Mouse (Mus musculus) left cerebral cortex, adult 2 months (tissue): Measurements from ENCODE around the gene Cirbp. TPM values are rescaled to one million over a fixed set of nuclear protein-coding genes. Genes with fewer than 3 reads are reported as not detected.

Experiments
- DNase-seq, 2 experiments: peaks; one replicate each; pipeline ENCODE4 v3.0.0; 2021 to 2022; ENCODE audit warnings: low spot score in 2 of 2, mixed read lengths in 1 of 2; ENCODE audit errors: extremely low spot score in 1 of 2
- H3K27ac ChIP-seq: fragments of 200-600 bp; 2 replicates; pipeline ENCODE4 v1.8.1; 2022
- H3K4me3 ChIP-seq: fragments of 200-600 bp; 2 replicates; pipeline ENCODE4 v1.8.1; 2022
- CTCF ChIP-seq: fragments of 200-600 bp; IDR thresholded peaks from 2 replicates; pipeline ENCODE4 v1.8.1; 2022; ENCODE audit warnings: antibody characterized with exemption, mild to moderate bottlenecking, moderate library complexity
- intact Hi-C: fragments of 180-260 bp; cut with DNase I; formaldehyde crosslinking; loops from one replicate; pipeline ENCODE4 v1.15.1; 2025
- total RNA-seq, 2 experiments: library from RNA; stranded (reverse); gene quantifications; 2 replicates each; pipeline ENCODE4 v1.2.3; 2021

Cirbp gene
- total RNA-seq, 2 experiments from 2014 or later, result 75.8 to 93.0 TPM

DNA sequence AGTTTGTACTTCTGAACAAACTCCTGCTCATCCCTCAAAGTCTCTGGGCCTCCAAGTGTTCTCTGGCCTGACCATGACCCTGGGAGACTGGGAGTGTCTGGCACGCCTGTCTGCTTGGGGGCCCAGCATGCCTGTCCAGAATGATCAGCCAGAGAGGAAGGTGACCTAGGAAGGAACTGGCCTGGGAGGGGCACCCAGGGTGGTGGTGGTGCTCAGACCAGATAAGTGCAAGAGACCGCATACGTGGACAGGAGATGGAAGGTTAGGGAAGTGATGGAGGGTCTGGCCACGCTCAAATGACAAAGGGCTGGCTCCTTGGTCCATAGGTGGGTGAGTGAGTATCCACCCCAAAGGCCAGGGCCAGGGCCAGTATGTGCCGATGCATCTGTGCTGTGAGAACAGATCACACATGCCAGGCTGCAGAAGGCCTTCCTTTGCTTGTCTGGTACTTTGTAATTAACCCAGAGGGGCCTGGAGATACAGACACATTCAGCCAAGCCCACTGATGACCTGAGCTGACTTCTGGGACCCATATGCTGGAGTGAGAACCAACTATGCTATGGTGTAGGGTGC, 18.6 kb upstream of the Cirbp start:
- intact Hi-C loops, result no loop called here
- peak overlapping the region; percentile 95 for H3K4me3 ChIP-seq

DNA sequence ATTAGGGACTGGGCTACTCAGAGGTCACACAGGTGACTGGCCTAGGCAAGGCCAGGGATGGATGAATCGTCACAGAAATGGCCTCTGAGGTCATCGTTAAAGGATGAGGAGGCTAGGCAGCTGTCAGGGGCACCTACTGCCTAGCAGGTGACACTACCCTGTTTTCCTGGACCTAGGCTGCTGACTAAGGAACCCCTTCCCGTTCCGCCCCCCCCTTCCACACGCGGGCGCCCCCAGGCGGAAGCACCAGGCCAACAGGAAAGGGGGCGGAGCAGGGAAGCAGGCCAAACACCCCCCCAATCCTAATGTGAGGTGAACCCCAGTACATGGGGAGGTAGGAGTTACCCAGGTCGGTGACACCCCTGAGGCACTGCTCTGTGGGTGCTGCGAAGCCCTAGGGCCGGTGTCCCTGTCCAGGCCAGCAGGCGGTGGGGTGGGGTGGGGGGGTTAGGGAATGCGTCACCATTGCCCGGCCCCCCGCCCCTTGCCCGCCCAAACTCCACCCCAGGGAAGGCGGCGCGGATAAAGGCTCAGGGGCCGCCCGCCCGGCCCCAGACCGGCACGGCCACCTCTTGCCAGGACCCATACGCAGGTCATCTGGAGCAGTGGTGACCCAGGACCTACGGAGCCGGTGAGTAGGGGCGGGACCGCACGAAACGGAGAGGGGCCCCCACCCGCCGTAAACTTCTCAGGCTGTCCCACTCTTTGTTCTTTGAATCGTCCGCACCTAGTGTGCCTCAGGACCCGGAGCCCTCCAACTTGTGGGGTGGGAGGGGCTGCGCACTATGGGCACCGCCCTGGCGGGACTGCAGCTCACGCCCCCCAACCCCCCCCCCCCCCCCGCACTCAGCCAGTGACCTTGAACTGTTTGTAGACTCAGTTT, 17.8 kb upstream of the Cirbp start, which contains the start of gene Midn:
Midn (plus strand) TSS at position 554 of the 883 bp plus-strand sequence.
- peak; percentile 75 to 77 for DNase-seq
- intact Hi-C loops, result no loop called here
- Histone ChIP-seq H3K4me3 (peak within 1 kb of the TSS; percentile 95), H3K27ac (peak within 1 kb of the TSS; percentile 100)
- TF ChIP-seq CTCF, result peak; percentile 57

More for the DNA sequence above, 18.6 kb upstream of the Cirbp start:
- peak in 1 of 2 experiments; percentile 24 for DNase-seq
- peak overlapping the region; percentile 100 for H3K27ac ChIP-seq
- TF ChIP-seq CTCF, result no peak

DNA sequence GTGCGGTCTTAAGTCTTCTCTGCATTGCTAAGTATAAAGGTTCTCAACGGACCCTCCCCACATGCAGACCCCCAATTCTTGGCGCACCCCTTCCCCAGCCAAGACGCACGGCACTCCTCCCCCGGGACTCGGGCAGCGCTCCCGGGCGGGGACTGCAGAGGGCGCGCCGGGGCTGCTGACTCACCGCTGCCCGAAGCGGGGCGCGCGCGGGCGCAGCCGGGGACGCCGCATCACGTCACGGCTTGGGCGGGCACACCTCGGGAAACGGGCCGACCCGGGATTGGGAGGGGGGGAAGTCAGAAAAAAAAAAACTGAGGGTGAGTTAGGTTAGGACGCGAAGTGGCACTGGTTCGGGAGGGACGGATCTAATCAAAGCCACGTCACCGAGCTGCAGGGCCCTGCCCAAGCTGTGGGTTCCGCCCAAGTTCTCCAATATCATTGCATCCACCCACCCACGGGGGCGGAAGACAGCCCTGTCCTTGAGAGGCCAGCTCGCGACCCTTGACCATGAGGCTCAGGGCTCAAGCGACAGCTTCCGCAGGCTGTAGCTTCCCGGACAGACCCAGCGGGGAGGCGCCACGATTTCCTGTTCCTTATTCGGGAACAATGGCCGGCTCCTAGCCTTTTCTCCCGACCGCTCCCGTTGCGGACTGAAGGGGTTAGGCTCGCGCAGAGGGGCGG, 17.0 kb upstream of the Cirbp start:
- intact Hi-C loops, result loop anchor here (1.0 kb wide), 1 partner anchor 17 kb away; the partner anchor contains the start of gene Cirbp
- peak; percentile 95 to 96 for DNase-seq
- peak; percentile 73 for TF ChIP-seq CTCF
- H3K27ac ChIP-seq, result peak overlapping the region; percentile 100
- peak overlapping the region; percentile 95 for H3K4me3 ChIP-seq

DNA sequence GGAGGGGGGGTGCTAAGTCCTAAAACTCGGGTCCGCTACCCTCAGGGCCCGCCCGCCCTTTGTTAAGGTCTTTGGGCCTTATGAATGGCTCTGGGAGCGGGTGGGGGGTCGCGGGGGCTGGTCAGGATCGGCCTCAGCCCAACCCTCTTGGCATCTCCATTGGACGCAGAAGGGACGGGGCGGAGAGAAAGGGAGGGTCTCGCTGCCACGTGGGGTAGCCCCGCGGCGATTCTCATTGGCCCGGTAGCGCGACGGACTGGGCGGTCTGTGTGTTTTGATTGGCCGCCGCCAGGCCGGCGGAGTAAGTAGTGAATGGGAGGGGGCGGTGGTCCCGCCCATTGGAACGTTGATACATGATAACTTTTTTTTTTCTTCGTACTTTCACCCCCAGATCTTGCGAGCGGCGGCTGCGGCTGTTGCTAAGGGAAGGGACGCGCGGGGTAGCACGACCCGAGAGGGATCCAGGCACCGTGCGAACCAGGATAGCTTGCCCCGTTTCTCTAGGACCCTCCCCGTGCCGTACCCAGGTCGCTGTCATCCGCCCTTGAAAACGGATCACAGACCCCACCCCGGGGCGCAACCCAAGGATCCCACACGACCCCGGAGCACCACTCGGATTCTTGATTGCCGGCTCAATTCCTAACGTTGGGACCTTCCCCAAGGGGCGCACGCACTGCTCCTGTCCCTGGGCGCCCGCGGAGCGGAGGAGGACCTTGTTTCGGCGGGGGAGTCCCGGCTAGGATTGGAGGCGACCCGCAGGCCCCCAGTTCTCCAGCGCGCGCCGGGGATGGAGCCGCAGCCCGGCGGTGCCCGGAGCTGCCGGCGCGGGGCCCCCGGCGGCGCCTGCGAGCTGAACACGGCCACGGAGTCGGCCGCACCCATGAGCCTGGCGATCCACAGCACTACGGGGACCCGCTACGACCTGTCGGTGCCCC, 16.2 kb upstream of the Cirbp start:
- Histone ChIP-seq H3K27ac (peak overlapping the region; percentile 100), H3K4me3 (peak overlapping the region; percentile 95)
- intact Hi-C loops, result loop anchor here (1.0 kb wide), 1 partner anchor 16 kb away; the partner anchor contains the start of gene Cirbp
- no peak for TF ChIP-seq CTCF
- peak; percentile 95 to 98 for DNase-seq

DNA sequence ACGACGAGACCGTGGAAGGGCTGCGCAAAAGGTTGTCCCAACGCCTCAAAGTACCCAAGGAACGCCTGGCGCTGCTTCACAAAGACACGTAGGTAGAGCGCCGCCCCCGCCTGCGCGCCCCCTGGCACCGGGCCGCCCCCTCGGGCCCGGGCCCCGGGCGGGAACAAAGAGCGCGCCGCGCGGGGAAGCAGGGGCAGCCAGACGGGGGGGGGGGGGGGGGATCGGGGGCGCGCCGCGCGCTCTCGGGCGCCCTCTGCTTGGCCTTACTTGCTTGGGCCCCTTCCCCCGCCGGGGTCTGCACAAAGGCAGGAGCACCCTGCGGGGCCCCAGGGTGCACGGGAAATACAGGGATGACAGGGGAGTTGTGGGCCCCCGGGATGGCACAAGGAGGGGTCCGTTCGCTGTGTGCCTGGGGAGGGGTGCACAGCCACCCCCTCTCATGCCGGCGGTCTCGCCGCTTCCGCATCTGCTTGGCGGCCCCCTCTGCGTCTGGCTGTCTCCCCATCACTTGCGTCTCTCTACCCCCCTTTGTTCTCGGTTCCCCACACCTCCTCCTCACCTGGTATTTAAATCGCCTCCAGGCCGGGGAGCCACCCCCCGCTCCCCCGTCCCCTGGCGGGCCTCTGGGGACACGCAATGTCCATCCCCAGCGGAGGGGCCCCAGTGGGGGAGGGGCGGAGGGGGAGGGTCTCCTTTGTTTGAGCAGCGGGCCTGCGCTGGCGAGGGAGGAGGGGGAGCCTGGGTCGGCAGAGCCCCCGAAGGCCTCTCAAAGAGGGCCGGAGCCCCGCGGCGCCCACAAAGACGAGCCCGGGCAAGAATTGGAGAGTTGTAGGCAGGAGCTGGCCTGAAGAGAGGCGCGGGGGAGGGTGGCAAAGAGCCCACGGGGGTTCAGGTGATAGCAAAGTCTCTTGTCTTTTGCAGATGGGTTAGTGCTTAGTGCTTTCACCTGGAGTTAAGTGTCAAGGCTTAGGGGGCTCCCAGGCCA, 15.3 kb upstream of the Cirbp start:
- H3K27ac ChIP-seq, result peak overlapping the region; percentile 97
- intact Hi-C loops, result no loop called here
- no peak for TF ChIP-seq CTCF
- DNase-seq, result peak; percentile 60
- peak overlapping the region; percentile 95 for H3K4me3 ChIP-seq

DNA sequence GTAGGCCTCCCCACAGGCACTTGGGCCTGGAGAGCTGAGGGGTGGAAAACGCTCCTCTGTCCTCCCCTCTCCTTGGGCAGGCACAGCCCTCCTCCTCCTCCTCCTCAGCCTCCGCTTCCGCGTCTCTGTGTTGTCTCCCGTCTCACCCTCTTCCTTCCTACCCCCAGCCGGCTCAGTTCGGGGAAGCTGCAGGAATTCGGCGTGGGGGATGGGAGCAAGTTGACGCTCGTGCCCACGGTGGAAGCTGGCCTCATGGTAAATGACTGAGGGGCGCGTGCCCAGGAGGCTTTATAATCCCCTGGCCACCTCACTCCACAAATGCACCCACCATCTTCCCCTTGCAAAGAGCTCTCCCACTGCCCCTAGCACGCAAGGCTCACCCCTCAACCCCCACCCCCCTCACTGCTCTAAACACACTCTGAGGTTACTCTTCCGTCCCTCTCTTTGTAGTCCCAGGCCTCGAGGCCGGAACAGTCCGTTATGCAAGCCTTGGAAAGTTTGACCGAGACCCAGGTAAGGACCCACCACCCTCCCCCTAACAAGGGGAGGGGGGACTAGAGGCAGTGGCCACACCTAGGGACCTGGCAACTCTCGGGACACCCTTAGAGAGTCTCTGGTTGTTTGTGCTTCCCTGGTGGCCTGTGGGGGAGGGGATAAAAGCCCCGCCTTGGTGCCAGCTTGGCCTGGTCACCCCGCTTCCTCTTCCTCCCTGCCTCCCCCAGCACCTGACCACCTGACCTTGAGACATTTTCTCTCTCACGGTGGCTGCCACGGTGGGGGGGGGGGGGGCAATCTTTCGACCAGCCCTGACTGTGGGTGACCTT, 14.4 kb upstream of the Cirbp start:
- no peak for TF ChIP-seq CTCF
- DNase-seq, result peak in 1 of 2 experiments; percentile 72
- Histone ChIP-seq H3K27ac (peak overlapping the region; percentile 97), H3K4me3 (peak overlapping the region; percentile 95)
- intact Hi-C loops, result no loop called here

DNA sequence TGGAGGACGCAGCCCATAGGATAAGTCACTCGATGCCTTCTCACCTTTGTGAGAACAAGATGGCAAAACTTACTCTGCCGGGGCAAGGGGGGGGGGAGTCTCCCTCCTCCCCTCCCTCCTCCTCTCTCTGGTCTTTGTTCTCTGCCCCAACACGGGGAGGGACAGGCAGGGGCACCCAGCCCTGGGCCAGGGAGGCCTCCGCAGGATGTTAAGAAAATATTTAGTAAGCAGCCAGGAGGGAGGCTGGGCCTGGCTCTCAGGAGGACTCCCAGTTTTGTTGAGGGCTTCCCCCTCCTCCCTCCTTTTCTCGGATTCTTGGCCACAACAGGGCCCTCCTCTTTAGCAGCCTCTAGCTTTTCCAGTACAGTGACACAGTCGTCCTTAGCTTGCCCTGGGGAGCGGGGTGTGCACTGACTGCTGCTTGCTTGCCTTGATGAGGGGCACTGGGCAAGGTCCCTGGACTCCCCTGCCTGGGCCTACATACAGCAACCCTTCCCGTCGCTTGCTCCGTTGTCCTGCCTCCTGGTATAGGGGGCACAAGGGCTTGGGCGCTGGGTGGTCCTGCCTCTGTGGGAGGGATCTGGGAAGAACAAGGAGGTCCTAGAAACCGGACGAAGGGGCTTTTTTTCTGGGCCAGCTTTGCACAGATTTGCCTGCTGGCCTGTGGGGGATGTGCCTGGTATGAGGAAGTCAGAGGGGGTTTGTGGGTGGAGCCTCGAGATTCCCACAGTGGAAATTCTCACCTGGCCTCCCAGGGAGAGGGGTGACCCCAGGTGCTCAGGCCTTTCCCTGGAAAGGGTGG, 13.5 kb upstream of the Cirbp start:
- TF ChIP-seq CTCF, result no peak
- H3K27ac ChIP-seq, result peak overlapping the region; percentile 97
- DNase-seq, result peak in 1 of 2 experiments; percentile 28
- H3K4me3 ChIP-seq, result peak overlapping the region; percentile 95
- intact Hi-C loops, result no loop called here

DNA sequence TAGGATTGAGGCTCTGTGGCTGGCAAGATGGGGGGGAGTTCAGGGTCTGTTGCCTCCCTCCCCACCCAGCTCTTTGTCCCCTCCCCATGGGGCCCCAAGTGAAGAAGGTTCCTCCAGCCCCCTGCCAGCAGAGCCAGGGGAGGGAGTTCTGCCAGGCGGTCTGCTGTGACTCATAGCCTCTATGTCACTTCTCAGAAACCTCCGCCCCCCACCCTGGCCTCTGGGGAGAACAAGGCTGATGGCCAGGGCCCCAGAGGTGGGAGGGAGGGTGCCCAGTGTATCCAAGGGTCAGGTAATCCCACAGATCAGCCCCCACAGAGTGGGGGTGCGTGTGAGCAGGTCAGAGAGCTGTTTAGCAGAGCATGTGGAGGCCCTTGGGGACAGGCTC, 12.9 kb upstream of the Cirbp start:
- intact Hi-C loops, result no loop called here

More for the DNA sequence above, 12.9 kb upstream of the Cirbp start:
- Histone ChIP-seq H3K27ac (peak overlapping the region; percentile 97), H3K4me3 (peak overlapping the region; percentile 95)
- no peak for TF ChIP-seq CTCF
- DNase-seq, result no peak
